ENCODE assay signal across 9 mouse cellular contexts in genomic region chr1:151102646-151103391, GRCm38 (mm10).
DNase-seq lines count a peak whose midpoint lies in the region; ATAC-seq lines count a peak whose summit lies in the region.
"Had no signal": no experiment of that assay in that cellular context is flagged by ENCODE, and none has a peak within 500 bp of the region (broad histone marks: within the 10 kb centered on the region; RNA-seq: fewer than 3 reads in every experiment).

No protein-coding gene starts in this region.

- 83% methylated on average over 16 of the region's 16 CpGs for WGBS in heart, embryonic 12.5 days
- WGBS in limb, embryonic 10.5 days = 74% methylated on average over 16 of the region's 16 CpGs

- H3K4me1 ChIP-seq in heart, embryonic 12.5 days (replicated peaks) = peaks cover 15% of the 10 kb centered on the region
- H3K4me1 ChIP-seq in limb, embryonic 10.5 days = peaks cover 11% of the 10 kb centered on the region
- H3K4me1 ChIP-seq: forebrain, embryonic 12.5 days had no signal

- H3K4me3 ChIP-seq in heart, embryonic 12.5 days = no peak overlapping the region
- H3K4me3 ChIP-seq in limb, embryonic 10.5 days = no peak overlapping the region
- H3K4me3 ChIP-seq: forebrain, embryonic 12.5 days had no signal

- H3K9ac ChIP-seq in heart, embryonic 12.5 days = no peak overlapping the region
- H3K9ac ChIP-seq: forebrain, embryonic 12.5 days had no signal

- no peaks in the 10 kb centered on the region for H3K9me3 ChIP-seq in heart, embryonic 12.5 days (replicated peaks)
- H3K9me3 ChIP-seq in limb, embryonic 10.5 days (replicated peaks) = no peaks in the 10 kb centered on the region
- H3K9me3 ChIP-seq: forebrain, embryonic 12.5 days had no signal

- no peaks in the 10 kb centered on the region for H3K27me3 ChIP-seq in heart, embryonic 12.5 days (replicated peaks)
- H3K27me3 ChIP-seq in limb, embryonic 10.5 days (ENCODE audit: low read depth, poor library complexity, severe bottlenecking) = no peaks in the 10 kb centered on the region
- H3K27me3 ChIP-seq: forebrain, embryonic 12.5 days had no signal

- DNase-seq in 3T3-L1 (ENCODE audit: low read depth, low spot score) (peak; percentile 21), ES-CJ7 (ENCODE audit: low read depth, low spot score) (peak; percentile 64)
- peak; percentile 36 for DNase-seq in limb, embryonic 10.5 days (ENCODE audit: low spot score)
- DNase-seq in urinary bladder, postnatal 4 days (ENCODE audit: low spot score in 2 of 2) = no peak
- DNase-seq in left cerebral cortex, adult 8-10 months (ENCODE audit: low spot score in 2 of 2) = no peak
- DNase-seq: left cerebral cortex, postnatal 4 days had no signal

- H3K36me3 ChIP-seq in heart, embryonic 12.5 days = no peaks in the 10 kb centered on the region
- no peaks in the 10 kb centered on the region for H3K36me3 ChIP-seq in limb, embryonic 10.5 days
- H3K36me3 ChIP-seq: forebrain, embryonic 12.5 days had no signal

- H3K27ac ChIP-seq in heart, embryonic 12.5 days (ENCODE audit: poor library complexity, severe bottlenecking) = peak overlapping the region; percentile 48
- 0 out of 2 replicates have a peak overlapping the region, but pooled peaks have one; percentile 4 for H3K27ac ChIP-seq in limb, embryonic 10.5 days
- H3K27ac ChIP-seq: forebrain, embryonic 12.5 days had no signal

- no peak overlapping the region for H3K4me2 ChIP-seq in heart, embryonic 12.5 days
- H3K4me2 ChIP-seq: forebrain, embryonic 12.5 days had no signal

- no peak for ATAC-seq in heart, embryonic 12.5 days (ENCODE audit: insufficient number of reproducible peaks, low FRiP score)
- ATAC-seq in activated CD4-positive, CD25-positive, alpha-beta regulatory T cell, adult 4 months = no peak

Comparison
In these comparisons a context has a peak if more than half of its experiments do, and no peak if none do; other contexts are left out.
1. DNase-seq: peak in 3T3-L1 (single experiment), ES-CJ7 (single experiment) and limb, embryonic 10.5 days (single experiment); none in urinary bladder, postnatal 4 days (0 of 2) and left cerebral cortex, adult 8-10 months (0 of 2).